Mouse (Mus musculus): ENCODE data around the gene Anxa4. TPM values are rescaled to one million over a fixed set of nuclear protein-coding genes. Genes with fewer than 3 reads are reported as not detected.

Gene Anxa4
- polyA plus RNA-seq, 1 experiment, result 27.8 TPM

GRCm38 (mm10) chr6:86819926-86820325 lies 26.5 kb upstream of the Anxa4 start:
- 95% methylated on average over 5 of the region's 5 CpGs for WGBS
- Histone ChIP-seq H3K4me3 (ENCODE audit: control insufficient read depth, insufficient read depth, low read length) (no peak overlapping the region), H3K36me3 (ENCODE audit: control insufficient read depth, insufficient read depth, low read length) (no peaks in the 10 kb centered on the region), H3K27me3 (ENCODE audit: control insufficient read depth, insufficient read depth, low read length) (no peaks in the 10 kb centered on the region), H3K27ac (ENCODE audit: control insufficient read depth, insufficient read depth, low read length) (no peak overlapping the region), H3K4me1 (replicated peaks; ENCODE audit: control insufficient read depth, insufficient read depth, low read length) (peaks cover 26% of the 10 kb centered on the region)
- no peak for DNase-seq
- TF ChIP-seq CTCF (IDR thresholded peaks at IDR 0.05; ENCODE audit: borderline replicate concordance, control insufficient read depth, extremely low read depth, insufficient read depth, low read length, poor library complexity) (no peak), POLR2A (IDR thresholded peaks at IDR 0.05; ENCODE audit: control insufficient read depth, extremely low read depth, insufficient read depth, low read length, poor library complexity) (no peak)

- 89% methylated on average over 4 of the region's 4 CpGs for WGBS
- Histone ChIP-seq H3K4me1 (replicated peaks; ENCODE audit: control insufficient read depth, insufficient read depth, low read length) (peaks cover 17% of the 10 kb centered on the region), H3K27ac (ENCODE audit: control insufficient read depth, insufficient read depth, low read length) (no peak overlapping the region), H3K27me3 (ENCODE audit: control insufficient read depth, insufficient read depth, low read length) (no peaks in the 10 kb centered on the region), H3K36me3 (ENCODE audit: control insufficient read depth, insufficient read depth, low read length) (no peaks in the 10 kb centered on the region), H3K4me3 (ENCODE audit: control insufficient read depth, insufficient read depth, low read length) (no peak overlapping the region)
- TF ChIP-seq CTCF (IDR thresholded peaks at IDR 0.05; ENCODE audit: borderline replicate concordance, control insufficient read depth, extremely low read depth, insufficient read depth, low read length, poor library complexity) (no peak), POLR2A (IDR thresholded peaks at IDR 0.05; ENCODE audit: control insufficient read depth, extremely low read depth, insufficient read depth, low read length, poor library complexity) (no peak)
- DNase-seq, result no peak
These were observed 25.5 kb upstream of the Anxa4 start for GRCm38 (mm10) chr6:86818914-86819313.

- peak; percentile 36 for DNase-seq
- H3K4me3 ChIP-seq (ENCODE audit: control insufficient read depth, insufficient read depth, low read length), result no peak overlapping the region
- H3K36me3 ChIP-seq (ENCODE audit: control insufficient read depth, insufficient read depth, low read length), result no peaks in the 10 kb centered on the region
- H3K4me1 ChIP-seq (replicated peaks; ENCODE audit: control insufficient read depth, insufficient read depth, low read length), result no peaks in the 10 kb centered on the region
- TF ChIP-seq CTCF (IDR thresholded peaks at IDR 0.05; ENCODE audit: borderline replicate concordance, control insufficient read depth, extremely low read depth, insufficient read depth, low read length, poor library complexity) (peak; percentile 69; the same call in 1 of the 2 replicates), POLR2A (IDR thresholded peaks at IDR 0.05; ENCODE audit: control insufficient read depth, extremely low read depth, insufficient read depth, low read length, poor library complexity) (no peak)
- no peak overlapping the region for H3K27ac ChIP-seq (ENCODE audit: control insufficient read depth, insufficient read depth, low read length)
- H3K27me3 ChIP-seq (ENCODE audit: control insufficient read depth, insufficient read depth, low read length), result no peaks in the 10 kb centered on the region
- 39% methylated on average over 8 of the region's 8 CpGs for WGBS
These were observed 23.2 kb upstream of the Anxa4 start for GRCm38 (mm10) chr6:86816586-86816985.

- 91% methylated on average over 7 of the region's 7 CpGs for WGBS
- DNase-seq, result no peak
- TF ChIP-seq POLR2A (IDR thresholded peaks at IDR 0.05; ENCODE audit: control insufficient read depth, extremely low read depth, insufficient read depth, low read length, poor library complexity), result no peak
- no peak for TF ChIP-seq CTCF (IDR thresholded peaks at IDR 0.05; ENCODE audit: borderline replicate concordance, control insufficient read depth, extremely low read depth, insufficient read depth, low read length, poor library complexity)
These were observed 22.1 kb upstream of the Anxa4 start for GRCm38 (mm10) chr6:86815436-86815835.

GRCm38 (mm10) chr6:86814926-86815325 lies 21.5 kb upstream of the Anxa4 start:
- TF ChIP-seq POLR2A (IDR thresholded peaks at IDR 0.05; ENCODE audit: control insufficient read depth, extremely low read depth, insufficient read depth, low read length, poor library complexity), result no peak
- no peak for TF ChIP-seq CTCF (IDR thresholded peaks at IDR 0.05; ENCODE audit: borderline replicate concordance, control insufficient read depth, extremely low read depth, insufficient read depth, low read length, poor library complexity)
- 94% methylated on average over 3 of the region's 3 CpGs for WGBS
- no peaks in the 10 kb centered on the region for H3K4me1 ChIP-seq (replicated peaks; ENCODE audit: control insufficient read depth, insufficient read depth, low read length)
- no peak for DNase-seq
- H3K36me3 ChIP-seq (ENCODE audit: control insufficient read depth, insufficient read depth, low read length), result no peaks in the 10 kb centered on the region
- H3K4me3 ChIP-seq (ENCODE audit: control insufficient read depth, insufficient read depth, low read length), result no peak overlapping the region
- H3K27me3 ChIP-seq (ENCODE audit: control insufficient read depth, insufficient read depth, low read length), result no peaks in the 10 kb centered on the region
- no peak overlapping the region for H3K27ac ChIP-seq (ENCODE audit: control insufficient read depth, insufficient read depth, low read length)

More at GRCm38 (mm10) chr6:86815436-86815835, 22.1 kb upstream of the Anxa4 start:
- Histone ChIP-seq H3K27ac (ENCODE audit: control insufficient read depth, insufficient read depth, low read length) (no peak overlapping the region), H3K36me3 (ENCODE audit: control insufficient read depth, insufficient read depth, low read length) (no peaks in the 10 kb centered on the region), H3K4me1 (replicated peaks; ENCODE audit: control insufficient read depth, insufficient read depth, low read length) (no peaks in the 10 kb centered on the region), H3K4me3 (ENCODE audit: control insufficient read depth, insufficient read depth, low read length) (no peak overlapping the region), H3K27me3 (ENCODE audit: control insufficient read depth, insufficient read depth, low read length) (no peaks in the 10 kb centered on the region)

- WGBS, result 43% methylated on average over 3 of the region's 3 CpGs
- Histone ChIP-seq H3K36me3 (ENCODE audit: control insufficient read depth, insufficient read depth, low read length) (no peaks in the 10 kb centered on the region), H3K4me1 (replicated peaks; ENCODE audit: control insufficient read depth, insufficient read depth, low read length) (no peaks in the 10 kb centered on the region), H3K4me3 (ENCODE audit: control insufficient read depth, insufficient read depth, low read length) (no peak overlapping the region), H3K27me3 (ENCODE audit: control insufficient read depth, insufficient read depth, low read length) (no peaks in the 10 kb centered on the region), H3K27ac (ENCODE audit: control insufficient read depth, insufficient read depth, low read length) (no peak overlapping the region)
- DNase-seq, result peak; percentile 54
- TF ChIP-seq POLR2A (IDR thresholded peaks at IDR 0.05; ENCODE audit: control insufficient read depth, extremely low read depth, insufficient read depth, low read length, poor library complexity) (no peak), CTCF (IDR thresholded peaks at IDR 0.05; ENCODE audit: borderline replicate concordance, control insufficient read depth, extremely low read depth, insufficient read depth, low read length, poor library complexity) (peak; percentile 63; the same call in 1 of the 2 replicates)
These were observed 20.0 kb upstream of the Anxa4 start for GRCm38 (mm10) chr6:86813341-86813740.

GRCm38 (mm10) chr6:86812919-86813318 lies 19.5 kb upstream of the Anxa4 start:
- no peak overlapping the region for H3K27ac ChIP-seq (ENCODE audit: control insufficient read depth, insufficient read depth, low read length)
- no peak overlapping the region for H3K4me3 ChIP-seq (ENCODE audit: control insufficient read depth, insufficient read depth, low read length)
- DNase-seq, result no peak
- H3K4me1 ChIP-seq (replicated peaks; ENCODE audit: control insufficient read depth, insufficient read depth, low read length), result no peaks in the 10 kb centered on the region
- TF ChIP-seq POLR2A (IDR thresholded peaks at IDR 0.05; ENCODE audit: control insufficient read depth, extremely low read depth, insufficient read depth, low read length, poor library complexity) (no peak), CTCF (IDR thresholded peaks at IDR 0.05; ENCODE audit: borderline replicate concordance, control insufficient read depth, extremely low read depth, insufficient read depth, low read length, poor library complexity) (no peak)
- no peaks in the 10 kb centered on the region for H3K27me3 ChIP-seq (ENCODE audit: control insufficient read depth, insufficient read depth, low read length)
- no peaks in the 10 kb centered on the region for H3K36me3 ChIP-seq (ENCODE audit: control insufficient read depth, insufficient read depth, low read length)
- WGBS, result 52% methylated on average over 4 of the region's 4 CpGs

All from thymus, adult 2 months (tissue).